Comparison of ENCODE assay signal across 14 mouse cellular contexts in the genomic region with DNA sequence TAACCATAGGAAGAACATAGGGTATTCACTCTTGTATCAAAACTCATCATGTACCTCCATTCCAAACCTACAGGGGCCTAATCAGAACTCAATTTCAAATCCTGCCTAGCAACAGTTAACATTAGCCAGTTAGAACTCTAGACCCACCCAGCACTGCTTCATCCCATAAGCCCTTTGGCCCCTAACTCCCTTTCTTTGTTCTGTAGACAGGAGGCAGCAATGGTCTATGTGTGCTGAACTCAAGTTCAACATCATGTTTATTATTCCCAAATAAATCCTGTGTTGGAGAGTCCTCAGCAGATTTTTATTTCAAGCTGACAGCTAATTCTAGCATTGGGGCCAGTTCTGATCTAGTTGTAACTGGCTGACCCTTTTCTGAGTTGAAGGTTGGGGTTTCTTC.
"Had no signal": no experiment of that assay in that cellular context is flagged by ENCODE, and none has a peak within 500 bp of the region (broad histone marks: within the 10 kb centered on the region; RNA-seq: fewer than 3 reads in every experiment).

No protein-coding gene starts in this region.

- H3K36me3 ChIP-seq: limb, embryonic 12.5 days; liver, embryonic 13.5 days; lung, embryonic 15.5 days; midbrain, embryonic 13.5 days had no signal

- H3K27me3 ChIP-seq: limb, embryonic 12.5 days; liver, embryonic 13.5 days; lung, embryonic 15.5 days; midbrain, embryonic 13.5 days had no signal

- ATAC-seq: inflammation-experienced regulatory T-cells, adult 6 months; liver, postnatal 0 days; midbrain, embryonic 13.5 days had no signal

- H3K4me2 ChIP-seq: limb, embryonic 12.5 days; liver, embryonic 13.5 days; lung, embryonic 15.5 days; midbrain, embryonic 13.5 days had no signal

- H3K9me3 ChIP-seq: limb, embryonic 12.5 days; liver, embryonic 13.5 days; lung, embryonic 15.5 days; midbrain, embryonic 13.5 days had no signal

- H3K4me3 ChIP-seq: layer of hippocampus, adult 2 months; limb, embryonic 12.5 days; liver, embryonic 13.5 days; lung, embryonic 15.5 days; midbrain, embryonic 13.5 days had no signal

- H3K27ac ChIP-seq: layer of hippocampus, adult 2 months; limb, embryonic 12.5 days; liver, embryonic 13.5 days; lung, embryonic 15.5 days; midbrain, embryonic 13.5 days had no signal

- DNase-seq: kidney, adult 18-20 months; kidney, postnatal 4 days; liver; liver, embryonic 13.5 days; liver, postnatal 0 days; right cerebral cortex, adult 18-20 months; right cerebral cortex, postnatal 25 days; thymus, adult 18-20 months; thymus, postnatal 14 days had no signal

- H3K9ac ChIP-seq: limb, embryonic 12.5 days; liver, embryonic 13.5 days; liver, postnatal 0 days; lung, embryonic 15.5 days; midbrain, embryonic 13.5 days had no signal

- H3K4me1 ChIP-seq: limb, embryonic 12.5 days; liver, embryonic 13.5 days; lung, embryonic 15.5 days; midbrain, embryonic 13.5 days had no signal
